Mouse (Mus musculus): ENCODE measurements at regions not wholly inside any gene's neighbourhood (a gene's known extent, or its start where the extent isn't known, plus 50 kb on each side); places are given as distances from the start of the nearest gene placed in this dataset.

DNA sequence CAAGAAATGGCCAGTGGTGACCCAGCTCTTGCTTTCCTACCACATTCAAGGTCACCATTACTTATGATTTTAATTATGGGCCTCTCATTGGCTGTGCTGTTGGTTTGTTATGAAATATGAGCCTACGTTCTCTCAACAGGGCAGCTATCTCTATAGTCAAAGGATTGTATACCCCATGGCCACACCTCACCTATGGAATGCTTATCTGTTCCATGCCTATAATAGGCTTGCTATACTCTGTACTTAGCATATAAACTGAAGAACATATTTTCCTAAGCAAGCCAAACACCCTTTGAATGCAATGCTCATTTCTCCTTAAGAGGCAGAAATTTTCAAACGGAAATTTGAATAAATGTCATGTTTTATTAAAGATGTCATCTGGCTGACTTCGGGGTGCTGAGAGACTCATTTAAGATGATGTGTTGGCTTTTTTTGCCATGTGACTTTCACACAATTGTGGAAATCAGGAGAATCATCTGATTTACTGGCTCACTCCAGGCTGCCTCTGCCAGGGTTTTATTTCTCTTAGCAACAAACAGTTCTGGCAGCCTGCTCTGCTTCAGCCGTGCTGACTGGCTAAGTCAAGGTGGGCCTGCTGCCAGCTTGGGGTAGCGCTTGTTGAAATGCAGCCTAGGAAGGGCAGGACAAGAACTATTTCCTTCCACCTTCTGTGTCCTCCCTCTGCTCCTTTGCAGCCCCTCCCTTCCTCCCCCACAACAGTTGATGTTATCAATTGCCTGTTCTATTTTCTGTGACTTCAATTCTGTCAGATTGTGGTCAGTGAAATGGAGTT, 102.0 kb upstream of the Nampt start:
- H3K9me3 ChIP-seq (replicated peaks; ENCODE audit: control insufficient read depth, low read length) = no peaks in the 10 kb centered on the region
- peaks cover 8% of the 10 kb centered on the region; the same call in 1 of the 2 replicates for H3K4me1 ChIP-seq (ENCODE audit: control insufficient read depth, insufficient read depth, low read length)
- H3K27me3 ChIP-seq (ENCODE audit: control insufficient read depth, insufficient read depth, low read length) = no peaks in the 10 kb centered on the region
- H3K4me2 ChIP-seq (ENCODE audit: low read depth, low read length) = no peak overlapping the region
- peak; percentile 85 for ATAC-seq (replicated peaks; ENCODE audit: extremely low read depth, insufficient read depth, low FRiP score)
- no peaks in the 10 kb centered on the region for H3K36me3 ChIP-seq (ENCODE audit: control insufficient read depth, insufficient read depth)
- no peak overlapping the region for H3K4me3 ChIP-seq (ENCODE audit: low read length)
- WGBS = 42% methylated on average over 5 of the region's 5 CpGs
- H3K27ac ChIP-seq (ENCODE audit: low read length) = 0 out of 2 replicates have a peak overlapping the region, but pooled peaks have one; percentile 40
- H3K9ac ChIP-seq (ENCODE audit: low read length) = no peak overlapping the region

- Histone ChIP-seq H3K27ac (ENCODE audit: low read length) (no peak overlapping the region), H3K4me2 (ENCODE audit: low read depth, low read length) (no peak overlapping the region), H3K27me3 (ENCODE audit: control insufficient read depth, insufficient read depth, low read length) (no peaks in the 10 kb centered on the region), H3K9ac (ENCODE audit: low read length) (no peak overlapping the region), H3K4me1 (ENCODE audit: control insufficient read depth, insufficient read depth, low read length) (peaks cover 8% of the 10 kb centered on the region; the same call in 1 of the 2 replicates), H3K36me3 (ENCODE audit: control insufficient read depth, insufficient read depth) (no peaks in the 10 kb centered on the region), H3K4me3 (ENCODE audit: low read length) (no peak overlapping the region), H3K9me3 (replicated peaks; ENCODE audit: control insufficient read depth, low read length) (no peaks in the 10 kb centered on the region)
- 93% methylated on average over 4 of the region's 4 CpGs for WGBS
- ATAC-seq (replicated peaks; ENCODE audit: extremely low read depth, insufficient read depth, low FRiP score) = no peak
These were observed 100.1 kb upstream of the Nampt start for GRCm38 (mm10) chr12:32719203-32719602.

DNA sequence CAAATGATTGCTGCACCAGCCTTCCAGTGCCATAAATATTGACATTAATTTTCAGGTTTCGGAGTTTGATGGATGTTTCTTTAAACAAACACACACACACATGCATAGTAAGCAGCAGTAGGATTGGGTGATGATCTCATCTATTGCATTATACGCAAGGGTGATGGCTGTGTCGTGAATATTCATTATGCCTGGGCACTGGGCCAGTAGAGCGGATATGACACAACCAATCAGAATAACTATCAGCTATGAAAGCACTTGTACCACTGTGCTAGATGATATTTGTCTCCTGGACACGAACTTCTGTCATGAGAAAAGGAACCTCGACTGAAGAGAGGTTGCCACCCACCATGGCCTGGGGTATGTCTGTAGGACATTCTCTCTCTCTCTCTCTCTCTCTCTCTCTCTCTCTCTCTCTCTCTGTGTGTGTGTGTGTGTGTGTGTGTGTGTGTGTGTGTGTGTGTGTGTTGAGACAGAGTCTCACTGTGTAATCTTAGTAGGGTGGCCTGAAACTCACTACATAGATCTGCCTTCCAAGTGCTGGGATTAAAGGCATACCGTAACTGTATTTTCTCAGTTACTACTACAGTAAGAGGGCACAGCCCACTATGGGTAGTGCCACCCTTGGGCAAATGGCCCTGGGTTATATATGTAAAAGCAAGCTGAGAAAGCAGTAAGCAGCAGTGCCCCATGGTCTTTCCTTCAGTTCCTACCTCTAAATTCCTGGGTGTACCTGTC, 94.7 kb upstream of the Nampt start:
- Histone ChIP-seq H3K4me3 (ENCODE audit: low read length) (no peak overlapping the region), H3K4me1 (ENCODE audit: control insufficient read depth, insufficient read depth, low read length) (0 out of 2 replicates have a peak, but pooled peaks cover 2% of the 10 kb centered on the region), H3K27me3 (ENCODE audit: control insufficient read depth, insufficient read depth, low read length) (no peaks in the 10 kb centered on the region), H3K4me2 (ENCODE audit: low read depth, low read length) (no peak overlapping the region), H3K9me3 (replicated peaks; ENCODE audit: control insufficient read depth, low read length) (peaks cover 3% of the 10 kb centered on the region; the same call in 1 of the 2 replicates), H3K9ac (ENCODE audit: low read length) (no peak overlapping the region), H3K27ac (ENCODE audit: low read length) (no peak overlapping the region), H3K36me3 (ENCODE audit: control insufficient read depth, insufficient read depth) (no peaks in the 10 kb centered on the region)
- no peak for ATAC-seq (replicated peaks; ENCODE audit: extremely low read depth, insufficient read depth, low FRiP score)
- 53% methylated on average over 7 of the region's 7 CpGs for WGBS

DNA sequence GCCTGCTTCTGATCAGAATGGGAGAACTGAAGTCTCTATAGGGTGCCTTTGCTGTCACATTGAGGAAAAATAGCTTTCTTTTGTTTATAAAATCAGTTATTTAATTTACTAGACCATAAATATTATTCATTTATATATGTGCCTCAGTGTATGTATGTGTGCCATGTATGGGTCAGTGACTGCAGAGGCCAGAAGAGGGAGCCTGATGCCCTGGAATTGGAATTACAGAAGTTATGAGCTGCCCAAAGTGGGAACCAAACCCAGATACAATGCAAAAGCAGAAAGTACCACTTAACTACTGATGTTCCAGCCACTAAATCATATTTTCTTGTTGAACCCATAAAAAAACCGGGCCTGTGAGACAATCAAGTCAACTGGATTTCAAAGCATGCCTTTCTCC, 91.8 kb upstream of the Nampt start:
- Histone ChIP-seq H3K4me3 (ENCODE audit: low read length) (no peak overlapping the region), H3K27me3 (ENCODE audit: control insufficient read depth, insufficient read depth, low read length) (no peaks in the 10 kb centered on the region), H3K9ac (ENCODE audit: low read length) (no peak overlapping the region), H3K4me1 (ENCODE audit: control insufficient read depth, insufficient read depth, low read length) (0 out of 2 replicates have a peak, but pooled peaks cover 2% of the 10 kb centered on the region), H3K36me3 (ENCODE audit: control insufficient read depth, insufficient read depth) (no peaks in the 10 kb centered on the region), H3K27ac (ENCODE audit: low read length) (no peak overlapping the region), H3K4me2 (ENCODE audit: low read depth, low read length) (no peak overlapping the region), H3K9me3 (replicated peaks; ENCODE audit: control insufficient read depth, low read length) (peaks cover 3% of the 10 kb centered on the region; the same call in 1 of the 2 replicates)
- WGBS = 82% methylated on average over 1 of the region's 1 CpGs
- no peak for ATAC-seq (replicated peaks; ENCODE audit: extremely low read depth, insufficient read depth, low FRiP score)

DNA sequence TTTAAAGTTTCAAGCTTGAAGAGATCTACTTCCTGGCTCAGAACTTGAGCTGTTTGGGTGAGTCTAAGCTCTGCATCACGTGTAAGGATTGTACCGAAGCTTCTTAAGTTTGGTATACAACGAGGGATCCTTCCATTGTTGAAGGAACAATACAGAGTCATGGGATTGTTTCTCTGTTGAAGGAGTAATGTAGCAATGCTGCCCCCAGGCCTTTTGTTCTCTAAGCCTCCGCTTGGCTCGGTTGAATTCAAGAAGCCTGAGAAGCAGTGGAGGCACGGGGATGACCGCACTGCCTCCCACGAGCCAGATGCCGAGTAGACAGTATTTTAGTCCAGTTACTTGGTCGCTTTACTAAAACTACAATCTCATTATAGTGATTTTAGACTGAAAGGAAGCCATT, 90.9 kb upstream of the Nampt start:
- no peak overlapping the region for H3K27ac ChIP-seq (ENCODE audit: low read length)
- H3K4me1 ChIP-seq (ENCODE audit: control insufficient read depth, insufficient read depth, low read length) = 0 out of 2 replicates have a peak, but pooled peaks cover 2% of the 10 kb centered on the region
- H3K27me3 ChIP-seq (ENCODE audit: control insufficient read depth, insufficient read depth, low read length) = no peaks in the 10 kb centered on the region
- ATAC-seq (replicated peaks; ENCODE audit: extremely low read depth, insufficient read depth, low FRiP score) = no peak
- no peak overlapping the region for H3K9ac ChIP-seq (ENCODE audit: low read length)
- WGBS = 80% methylated on average over 10 of the region's 10 CpGs
- no peak overlapping the region for H3K4me2 ChIP-seq (ENCODE audit: low read depth, low read length)
- H3K36me3 ChIP-seq (ENCODE audit: control insufficient read depth, insufficient read depth) = no peaks in the 10 kb centered on the region
- H3K4me3 ChIP-seq (ENCODE audit: low read length) = no peak overlapping the region
- peaks cover 3% of the 10 kb centered on the region; the same call in 1 of the 2 replicates for H3K9me3 ChIP-seq (replicated peaks; ENCODE audit: control insufficient read depth, low read length)

DNA sequence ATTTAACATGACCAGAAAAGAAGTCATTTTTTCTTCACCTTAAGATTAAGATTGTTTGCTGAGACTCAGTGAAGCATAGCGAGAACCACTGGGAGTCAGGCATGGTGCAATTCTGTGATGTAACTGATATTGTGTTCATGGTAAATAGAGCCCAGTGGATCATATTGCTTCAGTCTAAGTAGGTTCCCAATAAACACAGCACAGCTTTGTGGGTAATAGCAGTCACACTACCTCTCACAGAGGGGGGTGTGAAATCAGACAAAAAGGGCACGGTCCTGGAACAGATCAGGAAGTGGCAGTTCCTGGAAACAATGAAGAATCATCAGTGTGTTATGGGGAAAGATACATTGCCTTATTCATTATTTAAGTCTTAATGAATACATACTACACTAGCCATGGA, 84.1 kb upstream of the Nampt start:
- Histone ChIP-seq H3K9me3 (replicated peaks; ENCODE audit: control insufficient read depth, low read length) (no peaks in the 10 kb centered on the region), H3K27ac (ENCODE audit: low read length) (no peak overlapping the region), H3K36me3 (ENCODE audit: control insufficient read depth, insufficient read depth) (no peaks in the 10 kb centered on the region), H3K4me3 (ENCODE audit: low read length) (no peak overlapping the region), H3K4me2 (ENCODE audit: low read depth, low read length) (no peak overlapping the region), H3K9ac (ENCODE audit: low read length) (no peak overlapping the region), H3K27me3 (ENCODE audit: control insufficient read depth, insufficient read depth, low read length) (no peaks in the 10 kb centered on the region), H3K4me1 (ENCODE audit: control insufficient read depth, insufficient read depth, low read length) (no peaks in the 10 kb centered on the region)
- ATAC-seq (replicated peaks; ENCODE audit: extremely low read depth, insufficient read depth, low FRiP score) = no peak
- 76% methylated on average over 2 of the region's 2 CpGs for WGBS

GRCm38 (mm10) chr12:32741465-32741864, 77.9 kb upstream of the Nampt start:
- no peaks in the 10 kb centered on the region for H3K36me3 ChIP-seq (ENCODE audit: control insufficient read depth, insufficient read depth)
- H3K4me3 ChIP-seq (ENCODE audit: low read length) = no peak overlapping the region
- no peak overlapping the region for H3K27ac ChIP-seq (ENCODE audit: low read length)
- no peaks in the 10 kb centered on the region for H3K4me1 ChIP-seq (ENCODE audit: control insufficient read depth, insufficient read depth, low read length)
- ATAC-seq (replicated peaks; ENCODE audit: extremely low read depth, insufficient read depth, low FRiP score) = no peak
- no peak overlapping the region for H3K9ac ChIP-seq (ENCODE audit: low read length)
- no peaks in the 10 kb centered on the region for H3K9me3 ChIP-seq (replicated peaks; ENCODE audit: control insufficient read depth, low read length)
- no peak overlapping the region for H3K4me2 ChIP-seq (ENCODE audit: low read depth, low read length)
- H3K27me3 ChIP-seq (ENCODE audit: control insufficient read depth, insufficient read depth, low read length) = no peaks in the 10 kb centered on the region

- 66% methylated on average over 2 of the region's 2 CpGs for WGBS
- Histone ChIP-seq H3K36me3 (ENCODE audit: control insufficient read depth, insufficient read depth) (no peaks in the 10 kb centered on the region), H3K9me3 (replicated peaks; ENCODE audit: control insufficient read depth, low read length) (no peaks in the 10 kb centered on the region), H3K4me2 (ENCODE audit: low read depth, low read length) (no peak overlapping the region), H3K9ac (ENCODE audit: low read length) (no peak overlapping the region), H3K27ac (ENCODE audit: low read length) (no peak overlapping the region), H3K4me3 (ENCODE audit: low read length) (no peak overlapping the region), H3K4me1 (ENCODE audit: control insufficient read depth, insufficient read depth, low read length) (peaks cover 14% of the 10 kb centered on the region), H3K27me3 (ENCODE audit: control insufficient read depth, insufficient read depth, low read length) (peaks cover 29% of the 10 kb centered on the region)
- ATAC-seq (replicated peaks; ENCODE audit: extremely low read depth, insufficient read depth, low FRiP score) = no peak
These were observed 61.8 kb upstream of the Nampt start for GRCm38 (mm10) chr12:32757441-32758119.

DNA sequence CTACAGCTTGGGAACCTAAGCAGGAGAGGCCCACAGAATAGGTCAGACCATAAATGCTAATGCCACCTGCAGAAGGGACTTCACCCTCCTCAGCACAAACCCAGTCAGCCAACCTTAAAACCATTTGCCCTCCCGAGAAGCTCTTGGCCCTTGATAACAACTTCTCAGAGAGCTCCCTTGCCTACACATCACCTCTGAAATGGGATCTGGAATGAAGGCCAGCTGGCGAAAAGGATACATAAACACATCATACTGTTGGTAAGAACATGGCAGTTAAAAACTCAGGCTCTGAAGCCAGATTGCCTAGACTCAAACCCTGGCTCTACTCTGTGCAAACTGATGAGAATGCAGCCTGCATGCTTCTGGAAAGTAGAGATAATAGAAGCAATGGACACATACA, 61.2 kb upstream of the Nampt start:
- H3K4me1 ChIP-seq (ENCODE audit: control insufficient read depth, insufficient read depth, low read length) = peaks cover 14% of the 10 kb centered on the region
- no peaks in the 10 kb centered on the region for H3K36me3 ChIP-seq (ENCODE audit: control insufficient read depth, insufficient read depth)
- no peak for ATAC-seq (replicated peaks; ENCODE audit: extremely low read depth, insufficient read depth, low FRiP score)
- no peak overlapping the region for H3K9ac ChIP-seq (ENCODE audit: low read length)
- no peak overlapping the region for H3K4me2 ChIP-seq (ENCODE audit: low read depth, low read length)
- no peak overlapping the region for H3K27ac ChIP-seq (ENCODE audit: low read length)
- no peaks in the 10 kb centered on the region for H3K9me3 ChIP-seq (replicated peaks; ENCODE audit: control insufficient read depth, low read length)
- H3K27me3 ChIP-seq (ENCODE audit: control insufficient read depth, insufficient read depth, low read length) = peaks cover 29% of the 10 kb centered on the region
- WGBS = 81% methylated on average over 2 of the region's 2 CpGs
- H3K4me3 ChIP-seq (ENCODE audit: low read length) = no peak overlapping the region

Measured in heart, embryonic 16.5 days (tissue).